In genomic region chr11:99117907-99118306, GRCm38 (mm10) we compare ENCODE assay signal across 27 mouse cellular contexts. TPM values are rescaled to one million over a fixed set of nuclear protein-coding genes. Genes with fewer than 3 reads are reported as not detected.
A peak's percentile ranks its signal among the peaks of the same experiment; 100 is the strongest.
DNase-seq lines count a peak whose midpoint lies in the region; ATAC-seq lines count a peak whose summit lies in the region.
"Had no signal": no experiment of that assay in that cellular context is flagged by ENCODE, and none has a peak within 500 bp of the region (broad histone marks: within the 10 kb centered on the region; RNA-seq: fewer than 3 reads in every experiment).

No protein-coding gene starts in this region.

- 0 out of 2 replicates have a peak overlapping the region, but pooled peaks have one; percentile 23 for H3K27ac ChIP-seq in limb, embryonic 12.5 days
- no peak overlapping the region for H3K27ac ChIP-seq in limb, embryonic 10.5 days
- H3K27ac ChIP-seq in embryonic facial prominence, embryonic 14.5 days (replicated peaks; ENCODE audit: low read depth, low read length): peak overlapping the region; percentile 67
- 0 out of 2 replicates have a peak overlapping the region, but pooled peaks have one; percentile 33 for H3K27ac ChIP-seq in limb, embryonic 15.5 days
- H3K27ac ChIP-seq: forebrain, embryonic 10.5 days; forebrain, embryonic 13.5 days; heart, adult 2 months; heart, embryonic 10.5 days; heart, embryonic 13.5 days; hindbrain, embryonic 14.5 days; hindbrain, postnatal 0 days had no signal

- no peak for ATAC-seq in limb, embryonic 12.5 days (ENCODE audit: insufficient number of reproducible peaks, insufficient read depth, low FRiP score, low TSS enrichment, low read depth)
- ATAC-seq in embryonic facial prominence, embryonic 14.5 days (ENCODE audit: low read depth): no peak
- no peak for ATAC-seq in limb, embryonic 15.5 days (ENCODE audit: insufficient number of reproducible peaks, low FRiP score, low TSS enrichment, low read depth)
- ATAC-seq: activated CD4-positive, CD25-positive, alpha-beta regulatory T cell, adult 4 months; forebrain, embryonic 13.5 days; forebrain, embryonic 16.5 days; hindbrain, postnatal 0 days; inflammation-experienced regulatory T-cells, adult 6 months; intestine, embryonic 16.5 days had no signal

- H3K4me1 ChIP-seq in limb, embryonic 12.5 days (replicated peaks): peaks cover 39% of the 10 kb centered on the region
- peaks cover 60% of the 10 kb centered on the region for H3K4me1 ChIP-seq in limb, embryonic 10.5 days
- peaks cover 33% of the 10 kb centered on the region for H3K4me1 ChIP-seq in embryonic facial prominence, embryonic 14.5 days (ENCODE audit: control insufficient read depth, insufficient read depth, low read length)
- peaks cover 27% of the 10 kb centered on the region for H3K4me1 ChIP-seq in limb, embryonic 15.5 days

- no peak overlapping the region for H3K9ac ChIP-seq in limb, embryonic 12.5 days (replicated peaks)
- no peak overlapping the region for H3K9ac ChIP-seq in embryonic facial prominence, embryonic 14.5 days (ENCODE audit: low read depth, low read length)
- H3K9ac ChIP-seq in limb, embryonic 15.5 days: no peak overlapping the region
- H3K9ac ChIP-seq: forebrain, embryonic 13.5 days; heart, embryonic 13.5 days; hindbrain, embryonic 14.5 days had no signal

- H3K27me3 ChIP-seq in limb, embryonic 12.5 days: no peaks in the 10 kb centered on the region
- H3K27me3 ChIP-seq in limb, embryonic 10.5 days (ENCODE audit: low read depth, poor library complexity, severe bottlenecking): no peaks in the 10 kb centered on the region
- H3K27me3 ChIP-seq in embryonic facial prominence, embryonic 14.5 days (replicated peaks; ENCODE audit: control insufficient read depth, insufficient read depth, low read length): no peaks in the 10 kb centered on the region
- H3K27me3 ChIP-seq in limb, embryonic 15.5 days: no peaks in the 10 kb centered on the region
- H3K27me3 ChIP-seq: forebrain, embryonic 13.5 days; heart, embryonic 13.5 days had no signal

- H3K4me2 ChIP-seq in limb, embryonic 12.5 days: no peak overlapping the region
- H3K4me2 ChIP-seq in embryonic facial prominence, embryonic 14.5 days (ENCODE audit: low read depth, low read length): no peak overlapping the region
- no peak overlapping the region for H3K4me2 ChIP-seq in limb, embryonic 15.5 days
- H3K4me2 ChIP-seq: forebrain, embryonic 13.5 days; heart, embryonic 13.5 days; hindbrain, embryonic 14.5 days had no signal

- H3K4me3 ChIP-seq in limb, embryonic 12.5 days (replicated peaks): no peak overlapping the region
- no peak overlapping the region for H3K4me3 ChIP-seq in limb, embryonic 10.5 days
- H3K4me3 ChIP-seq in embryonic facial prominence, embryonic 14.5 days (ENCODE audit: low read depth, low read length): no peak overlapping the region
- H3K4me3 ChIP-seq in limb, embryonic 15.5 days: no peak overlapping the region
- H3K4me3 ChIP-seq: forebrain, embryonic 10.5 days; forebrain, embryonic 13.5 days; heart, adult 2 months; heart, embryonic 10.5 days; heart, embryonic 13.5 days had no signal

- H3K9me3 ChIP-seq in limb, embryonic 12.5 days: 0 out of 2 replicates have a peak, but pooled peaks cover 4% of the 10 kb centered on the region
- no peaks in the 10 kb centered on the region for H3K9me3 ChIP-seq in limb, embryonic 10.5 days (replicated peaks)
- H3K9me3 ChIP-seq in embryonic facial prominence, embryonic 14.5 days (ENCODE audit: control insufficient read depth, low read length): no peaks in the 10 kb centered on the region
- no peaks in the 10 kb centered on the region for H3K9me3 ChIP-seq in limb, embryonic 15.5 days
- H3K9me3 ChIP-seq: forebrain, embryonic 10.5 days; G1E; heart, embryonic 10.5 days had no signal

- DNase-seq in limb, embryonic 10.5 days (ENCODE audit: low spot score): no peak
- DNase-seq in embryonic facial prominence, embryonic 14.5 days (ENCODE audit: low spot score): peak; percentile 69
- DNase-seq in right cerebral cortex, adult 2 months (ENCODE audit: low spot score in 2 of 2): no peak
- DNase-seq in kidney, postnatal 14 days: no peak
- DNase-seq: adrenal gland, postnatal 10 days; adrenal gland, postnatal 36 days; cerebellum, adult 18-20 months; cerebellum, adult 9-10 months; cerebellum, postnatal 14 days; gastrocnemius, postnatal 10 days; gastrocnemius, postnatal 36 days; heart, adult 2 months; heart, postnatal 14 days; heart, postnatal 4 days had no signal

- no peaks in the 10 kb centered on the region for H3K36me3 ChIP-seq in limb, embryonic 12.5 days
- no peaks in the 10 kb centered on the region for H3K36me3 ChIP-seq in limb, embryonic 10.5 days
- no peaks in the 10 kb centered on the region for H3K36me3 ChIP-seq in embryonic facial prominence, embryonic 14.5 days (ENCODE audit: control insufficient read depth, insufficient read depth, low read length)
- no peaks in the 10 kb centered on the region for H3K36me3 ChIP-seq in limb, embryonic 15.5 days
- H3K36me3 ChIP-seq: forebrain, embryonic 10.5 days; G1E; heart, embryonic 10.5 days; heart, embryonic 13.5 days had no signal

- 60% methylated on average over 7 of the region's 7 CpGs for WGBS in limb, embryonic 12.5 days
- WGBS in limb, embryonic 10.5 days: 78% methylated on average over 7 of the region's 7 CpGs
- WGBS in embryonic facial prominence, embryonic 14.5 days: 46% methylated on average over 7 of the region's 7 CpGs
- WGBS in limb, embryonic 15.5 days: 57% methylated on average over 7 of the region's 7 CpGs

RNA-seq across cellular contexts. Expression of gene Tns4, which starts 28.8 kb away (rescaled TPM):
- 0.65 and 0.73 TPM in 2 replicates for polyA plus RNA-seq in limb, embryonic 12.5 days (2016; fragmentation: Nextera tagmentation; extraction: Ambion mirVana)
- 0.74 and 1.4 TPM in 2 replicates for polyA plus RNA-seq in limb, embryonic 10.5 days (2016; fragmentation: Nextera tagmentation; extraction: Ambion mirVana)
- polyA plus RNA-seq in embryonic facial prominence, embryonic 14.5 days (2014; fragmentation: Nextera tagmentation; extraction: Ambion mirVana): 0.81 and 1.0 TPM in 2 replicates
- polyA plus RNA-seq in limb, embryonic 15.5 days (2015; fragmentation: Nextera tagmentation; extraction: Ambion mirVana): 1.9 and 2.1 TPM in 2 replicates
- polyA plus RNA-seq: activated CD4-positive, CD25-positive, alpha-beta regulatory T cell, adult 4 months; forebrain, embryonic 13.5 days; forebrain, embryonic 16.5 days had no signal

RNA-seq across cellular contexts. Expression of gene Ccr7, which starts 37.0 kb away (rescaled TPM):
- polyA plus RNA-seq in limb, embryonic 12.5 days (2016; fragmentation: Nextera tagmentation; extraction: Ambion mirVana): 0.40 and 0.49 TPM in 2 replicates
- 0.82 and 1.3 TPM in 2 replicates for polyA plus RNA-seq in limb, embryonic 10.5 days (2016; fragmentation: Nextera tagmentation; extraction: Ambion mirVana)
- 0.33 and 0.50 TPM in 2 replicates for polyA plus RNA-seq in embryonic facial prominence, embryonic 14.5 days (2014; fragmentation: Nextera tagmentation; extraction: Ambion mirVana)
- polyA plus RNA-seq in limb, embryonic 15.5 days (2015; fragmentation: Nextera tagmentation; extraction: Ambion mirVana): 0.38 and 0.48 TPM in 2 replicates
- polyA plus RNA-seq: forebrain, embryonic 13.5 days; forebrain, embryonic 16.5 days; G1E; hindbrain, embryonic 14.5 days; hindbrain, postnatal 0 days had no signal
